8 mouse cellular contexts compared by ENCODE assay signal in the genomic region with DNA sequence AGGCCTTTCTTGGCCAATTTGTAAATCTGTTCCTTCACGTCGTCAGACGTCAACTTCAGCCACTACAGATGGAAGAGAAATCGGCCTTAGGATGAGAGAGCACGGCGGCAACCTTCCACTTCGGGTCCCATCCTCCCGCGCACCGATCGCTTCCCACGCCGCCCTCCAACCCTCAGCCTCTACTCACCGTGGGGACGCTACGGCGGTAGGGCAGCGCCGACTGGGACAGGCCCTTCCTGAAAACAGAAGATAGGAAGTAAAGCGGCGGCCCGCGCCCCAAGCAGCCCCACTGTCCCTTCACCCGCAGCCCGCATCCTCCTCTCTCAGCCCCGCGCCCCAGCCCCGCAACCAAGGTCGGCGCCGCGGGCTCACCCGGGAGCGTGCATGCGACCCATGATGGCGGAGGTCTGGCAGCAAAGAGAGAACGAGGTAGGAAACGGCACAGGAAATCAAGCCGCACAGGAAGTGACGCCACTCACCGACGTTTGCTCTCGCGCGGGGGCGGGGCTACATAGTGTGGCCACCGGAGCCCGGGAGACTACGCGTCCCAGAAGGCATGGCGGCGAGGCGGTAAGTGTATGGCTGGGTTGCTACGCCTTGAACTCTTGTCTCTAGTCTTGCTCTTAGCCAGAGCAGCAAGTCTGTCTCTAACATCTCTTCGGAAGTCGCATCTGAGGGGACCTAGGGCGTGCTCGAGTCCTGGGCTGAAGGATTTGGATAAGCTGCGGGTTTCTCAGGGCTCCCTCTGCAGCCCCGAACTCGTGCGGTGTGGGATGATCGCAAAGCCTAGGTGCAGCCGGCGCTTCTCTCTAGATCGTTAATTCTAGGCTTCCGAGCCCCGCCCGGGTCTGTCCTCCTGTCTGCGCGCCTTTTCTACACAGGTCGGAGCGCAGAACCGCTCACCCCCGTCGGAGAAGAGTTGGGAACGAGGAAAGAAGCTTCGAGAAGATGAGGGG. TPM values are rescaled to one million over a fixed set of nuclear protein-coding genes. Genes with fewer than 3 reads are reported as not detected.
DNase-seq lines count a peak whose midpoint lies in the region; ATAC-seq and TF ChIP-seq lines count a peak whose summit lies in the region.

A gene (minus strand): TSS at position 483 of the 956 bp plus-strand sequence.

- WGBS in heart, embryonic 10.5 days: under 1% methylated on average over 78 of the region's 78 CpGs
- under 1% methylated on average over 78 of the region's 78 CpGs for WGBS in kidney, embryonic 15.5 days

- TF ChIP-seq POLR2A in bone marrow macrophage, adult 2 months (IDR thresholded peaks at IDR 0.05; ENCODE audit: borderline replicate concordance, low read depth, low read length): no peak
- peak; percentile 95 for TF ChIP-seq POLR2A in embryonic fibroblast, embryonic 13.5 days (IDR thresholded peaks at IDR 0.05; ENCODE audit: low read depth, low read length)

- no peak for TF ChIP-seq CTCF in bone marrow macrophage, adult 2 months (IDR thresholded peaks at IDR 0.05; ENCODE audit: low read depth, low read length)
- no peak for TF ChIP-seq CTCF in embryonic fibroblast, embryonic 13.5 days (IDR thresholded peaks at IDR 0.05; ENCODE audit: borderline replicate concordance, insufficient read depth, low read length)

- peak; percentile 97 for DNase-seq in A20 (ENCODE audit: low read depth, low spot score)
- peak; percentile 98 for DNase-seq in heart, embryonic 10.5 days (ENCODE audit: low spot score)
- DNase-seq in liver: peak; percentile 97
- peak; percentile 97 to 98 for DNase-seq in spleen, postnatal 4 days (ENCODE audit: low spot score in 2 of 2)

- peaks cover 36% of the 10 kb centered on the region for H3K36me3 ChIP-seq in heart, embryonic 10.5 days
- H3K36me3 ChIP-seq in kidney, embryonic 15.5 days: peaks cover 49% of the 10 kb centered on the region

- peak within 1 kb of the TSS; percentile 98 for H3K9ac ChIP-seq in kidney, embryonic 15.5 days

- H3K27ac ChIP-seq in bone marrow macrophage, adult 2 months (ENCODE audit: insufficient read depth, low read depth, low read length): peak within 1 kb of the TSS; percentile 48
- H3K27ac ChIP-seq in embryonic fibroblast, embryonic 13.5 days (ENCODE audit: insufficient read depth, low read length): peak within 1 kb of the TSS; percentile 62
- H3K27ac ChIP-seq in heart, embryonic 10.5 days: peak within 1 kb of the TSS; percentile 95
- peak within 1 kb of the TSS; percentile 91 for H3K27ac ChIP-seq in kidney, embryonic 15.5 days

- H3K4me2 ChIP-seq in kidney, embryonic 15.5 days: peak within 1 kb of the TSS; percentile 81

- no peaks in the 10 kb centered on the region for H3K27me3 ChIP-seq in heart, embryonic 10.5 days (ENCODE audit: insufficient read depth, poor library complexity, severe bottlenecking)
- H3K27me3 ChIP-seq in kidney, embryonic 15.5 days: no peaks in the 10 kb centered on the region

- ATAC-seq in kidney, embryonic 15.5 days (replicated peaks; ENCODE audit: low FRiP score): peak; percentile 99
- ATAC-seq in monocyte, adult 5-6 weeks (replicated peaks; ENCODE audit: insufficient number of reproducible peaks, low FRiP score, low TSS enrichment, poor library complexity, severe bottlenecking): peak; percentile 98

- no peaks in the 10 kb centered on the region for H3K9me3 ChIP-seq in heart, embryonic 10.5 days
- no peaks in the 10 kb centered on the region for H3K9me3 ChIP-seq in kidney, embryonic 15.5 days (replicated peaks)

- H3K4me3 ChIP-seq in bone marrow macrophage, adult 2 months (ENCODE audit: insufficient read depth, low read length): peak within 1 kb of the TSS; percentile 71
- H3K4me3 ChIP-seq in embryonic fibroblast, embryonic 13.5 days (ENCODE audit: insufficient read depth, low read length): peak within 1 kb of the TSS; percentile 100
- peak within 1 kb of the TSS; percentile 89 for H3K4me3 ChIP-seq in heart, embryonic 10.5 days
- H3K4me3 ChIP-seq in kidney, embryonic 15.5 days (replicated peaks): peak within 1 kb of the TSS; percentile 94

- H3K4me1 ChIP-seq in bone marrow macrophage, adult 2 months (ENCODE audit: control insufficient read depth, insufficient read depth, low read length): peaks cover 7% of the 10 kb centered on the region
- H3K4me1 ChIP-seq in embryonic fibroblast, embryonic 13.5 days (ENCODE audit: control insufficient read depth, insufficient read depth, low read length): no peaks in the 10 kb centered on the region
- peaks cover 10% of the 10 kb centered on the region; the same call in 1 of the 2 replicates for H3K4me1 ChIP-seq in heart, embryonic 10.5 days
- peaks cover 19% of the 10 kb centered on the region for H3K4me1 ChIP-seq in kidney, embryonic 15.5 days

RNA-seq across cellular contexts. Expression of the gene that starts here (rescaled TPM):
- 493 and 501 TPM in 2 replicates for polyA plus RNA-seq in bone marrow macrophage, adult 2 months (2012; ENCODE audit: insufficient read depth, insufficient read length, missing spikeins)
- polyA plus RNA-seq in embryonic fibroblast, embryonic 13.5 days (2011; ENCODE audit: insufficient read length, low read depth, missing spikeins): 289 and 566 TPM in 2 replicates
- polyA plus RNA-seq in heart, embryonic 10.5 days (2016; fragmentation: Nextera tagmentation; extraction: Ambion mirVana): 677 and 708 TPM in 2 replicates
- polyA plus RNA-seq in kidney, embryonic 15.5 days (2015; fragmentation: Nextera tagmentation; extraction: Ambion mirVana): 840 and 852 TPM in 2 replicates
- 1,896 to 2,322 TPM (median 2,106 TPM) in 3 replicates for total RNA-seq in monocyte, adult 5-6 weeks (2017)

Comparison
In these comparisons a context has a peak if more than half of its experiments do, and no peak if none do; other contexts are left out.
1. Peak in every context shown above with its lines: DNase-seq, ATAC-seq, H3K4me3 ChIP-seq and H3K27ac ChIP-seq.